Mouse (Mus musculus) granulocyte monocyte progenitor cell, adult 5-6 weeks (primary cell): Measurements from ENCODE around the gene Nck1. TPM values are rescaled to one million over a fixed set of nuclear protein-coding genes. Genes with fewer than 3 reads are reported as not detected.

Source experiments
- total RNA-seq, 2 experiments: library from RNA; stranded (forward) in 1 of 2; stranded (reverse) in 1 of 2; fragments of 200-712, 200-1000 nt in 1 of 2; fragments of >200 nt in 1 of 2; fragmentation: Nextera tagmentation in 1 of 2; gene quantifications; 2 replicates each; pipeline ENCODE4 v1.2.3; 2014 to 2017

Nck1 gene
- total RNA-seq, 2 experiments from 2014 or later, result 35.5 to 44.2 TPM

Other genes starting within 250 kb of the Nck1 start
- gene Il20rb, start 59.3 kb downstream of the Nck1 start, total RNA-seq (2014; fragmentation: Nextera tagmentation), result 0.84 and 4.0 TPM in 2 replicates
- gene Il20rb, start 59.3 kb downstream of the Nck1 start, total RNA-seq (2017), result 0.13 and 2.0 TPM in 2 replicates
- not detected in 2 replicates for gene Slc35g2, start 25.0 kb upstream of the Nck1 start, total RNA-seq (2014; fragmentation: Nextera tagmentation)
- 4.1 TPM in 1 of 2 replicates, not detected in the other for gene Slc35g2, start 25.0 kb upstream of the Nck1 start, total RNA-seq (2017)
- 52.0 and 52.2 TPM in 2 replicates for gene Stag1, start 51.7 kb upstream of the Nck1 start, total RNA-seq (2014; fragmentation: Nextera tagmentation)
- 95.6 and 99.3 TPM in 2 replicates for gene Stag1, start 51.7 kb upstream of the Nck1 start, total RNA-seq (2017)